Mouse (Mus musculus) heart, adult 18-20 months (tissue): Measurements from ENCODE around the gene Vmn1r57. TPM values are rescaled to one million over a fixed set of nuclear protein-coding genes. Genes with fewer than 3 reads are reported as not detected.
"Not testable (repeated sequence)": the region's sequence is repeated elsewhere in the genome, so short reads cannot be mapped to it uniquely, and the experiment has no call there.

Experiments used
- DNase-seq, 2 experiments: peaks; one replicate each; pipeline ENCODE4 v3.0.0; 2021 to 2022; ENCODE audit warnings: mixed read lengths in 1 of 2
- long read RNA-seq, 2 experiments: library from polyadenylated mRNA; stranded (forward); transcript quantifications; one replicate each; pipeline ENCODE4 v2.0.0; 2021
- total RNA-seq, 2 experiments: library from RNA; stranded (reverse); gene quantifications; 2 replicates each; pipeline ENCODE4 v1.2.3; 2021

Gene Vmn1r57
- not detected for total RNA-seq
- long read RNA-seq, experiment 1 = 0 reads
- long read RNA-seq, experiment 2 = 0 reads

DNA sequence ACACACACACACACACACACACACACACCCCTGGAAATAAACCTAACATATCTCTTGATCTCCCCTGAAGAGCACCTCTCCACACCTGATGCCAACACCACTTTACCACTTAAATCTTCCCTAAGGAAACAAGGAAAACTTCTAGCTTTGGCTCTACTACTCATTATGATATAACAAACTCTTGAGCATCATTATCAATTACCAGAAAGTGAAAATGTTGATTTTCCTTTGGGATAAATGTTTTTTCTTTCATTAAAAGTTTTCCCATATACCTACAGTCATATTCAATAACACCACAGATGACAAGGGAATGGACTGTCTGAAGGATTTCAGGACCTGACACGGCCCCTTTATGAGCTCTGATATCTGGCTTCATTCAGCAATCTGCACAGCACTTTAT is at the start of gene Vmn1r57:
Gene Vmn1r57 (plus strand): TSS at position 301 of the 400 bp plus-strand sequence.
- DNase-seq = not testable (repeated sequence)

DNA sequence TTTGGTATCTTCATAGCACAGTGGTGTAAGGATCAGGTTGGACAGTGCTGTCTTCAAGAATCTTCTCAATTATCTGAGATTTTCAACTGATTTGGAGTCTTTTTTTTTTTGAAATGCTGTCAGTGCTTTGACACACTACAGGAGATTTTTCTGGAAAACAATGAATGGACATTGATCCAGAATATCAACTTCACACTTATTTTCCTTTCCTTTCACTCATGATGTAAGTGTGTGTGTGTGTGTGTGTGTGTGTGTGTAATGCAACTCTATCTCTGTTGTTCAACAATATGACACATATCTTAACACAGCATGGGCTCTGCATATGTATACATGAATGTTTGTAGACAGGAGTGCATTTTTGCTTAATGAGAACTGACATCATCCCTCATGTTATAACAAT is 21.6 kb upstream of the Vmn1r57 start, which contains the start of gene Vmn1r56:
Gene Vmn1r56 (minus strand): TSS at position 101 of the 400 bp plus-strand sequence.
- not testable (repeated sequence) for DNase-seq

DNA sequence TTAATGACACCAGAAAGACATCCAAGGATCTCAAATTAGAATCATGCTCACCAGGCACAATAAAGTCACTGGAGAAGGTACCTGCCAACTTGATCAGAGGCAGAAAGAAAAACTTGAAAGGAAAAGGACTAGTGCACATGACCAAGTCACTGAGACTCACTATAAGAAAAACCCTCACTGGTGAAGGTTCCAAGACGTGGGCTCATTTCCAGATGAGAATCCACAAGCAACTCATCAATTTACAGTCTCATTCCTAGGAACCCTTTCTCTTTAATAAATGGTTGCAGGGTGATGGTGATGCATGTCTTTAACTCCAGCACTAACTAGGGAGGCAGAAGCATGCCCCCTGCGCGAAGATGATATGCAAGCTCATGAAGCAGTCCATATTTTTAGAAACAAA is 44.8 kb downstream of the Vmn1r57 start:
- DNase-seq = no peak

Other genes with a start within 250 kb of the Vmn1r57 start
- 10 to 100 TPM; 37.3 to 39.0 TPM for gene Sbk3, start 247.3 kb upstream of the Vmn1r57 start, total RNA-seq
- 10 to 100 TPM; 11.0 to 12.6 TPM for gene Zfp579, start 222.3 kb upstream of the Vmn1r57 start, total RNA-seq
- 10 to 100 TPM in 1 of 2 experiments, 1 to 10 TPM in 1; 9.2 to 11.8 TPM for gene Zfp524, start 204.1 kb upstream of the Vmn1r57 start, total RNA-seq
- 10 to 100 TPM; 16.2 to 17.0 TPM for gene Fiz1, start 203.8 kb upstream of the Vmn1r57 start, total RNA-seq
- not detected for gene Gm44973, start 203.0 kb upstream of the Vmn1r57 start, total RNA-seq
- gene Zfp865, start 198.1 kb upstream of the Vmn1r57 start, total RNA-seq = 10 to 100 TPM; 11.5 to 14.0 TPM
- under 1 TPM in 1 of 2 experiments, not detected in 1; 0.20 TPM for gene Ccdc106, start 197.9 kb upstream of the Vmn1r57 start, total RNA-seq
- not detected for gene 4632433K11Rik, start 184.4 kb upstream of the Vmn1r57 start, total RNA-seq
- gene Zfp784, start 180.0 kb upstream of the Vmn1r57 start, total RNA-seq = 1 to 10 TPM; 5.1 to 5.5 TPM
- 1 to 10 TPM; 4.2 TPM for gene Zfp580, start 167.0 kb upstream of the Vmn1r57 start, total RNA-seq
- 10 to 100 TPM; 67.1 to 68.1 TPM for gene U2af2, start 156.3 kb upstream of the Vmn1r57 start, total RNA-seq
- 100 to 1,000 TPM; 183 to 191 TPM for gene Epn1, start 138.3 kb upstream of the Vmn1r57 start, total RNA-seq
- not detected for gene Rfpl4, start 101.5 kb upstream of the Vmn1r57 start, total RNA-seq
- gene Rasl2-9, start 92.5 kb upstream of the Vmn1r57 start, total RNA-seq = 1 to 10 TPM; 7.5 to 8.3 TPM
- gene Vmn1r55, start 68.8 kb upstream of the Vmn1r57 start, total RNA-seq = not detected
- gene Vmn1r56, start 21.7 kb upstream of the Vmn1r57 start, total RNA-seq = not detected
- not detected for gene Gm5065, start 132.0 kb downstream of the Vmn1r57 start, total RNA-seq
- gene Nlrp2, start 132.5 kb downstream of the Vmn1r57 start, total RNA-seq = not detected
- gene Vmn1r58, start 194.9 kb downstream of the Vmn1r57 start, total RNA-seq = not detected
- not detected for gene Vmn1r59, start 238.3 kb downstream of the Vmn1r57 start, total RNA-seq